Mouse (Mus musculus) liver, adult (tissue): ENCODE measurements around the gene Tfrc.

Experiments
- GATA4 ChIP-seq: IDR thresholded peaks from 2 replicates; pipeline ENCODE4 v1.6.1; 2014; ENCODE audit warnings: mild to moderate bottlenecking, low read length; ENCODE audit not compliant: insufficient replicate concordance

The Tfrc gene

DNA sequence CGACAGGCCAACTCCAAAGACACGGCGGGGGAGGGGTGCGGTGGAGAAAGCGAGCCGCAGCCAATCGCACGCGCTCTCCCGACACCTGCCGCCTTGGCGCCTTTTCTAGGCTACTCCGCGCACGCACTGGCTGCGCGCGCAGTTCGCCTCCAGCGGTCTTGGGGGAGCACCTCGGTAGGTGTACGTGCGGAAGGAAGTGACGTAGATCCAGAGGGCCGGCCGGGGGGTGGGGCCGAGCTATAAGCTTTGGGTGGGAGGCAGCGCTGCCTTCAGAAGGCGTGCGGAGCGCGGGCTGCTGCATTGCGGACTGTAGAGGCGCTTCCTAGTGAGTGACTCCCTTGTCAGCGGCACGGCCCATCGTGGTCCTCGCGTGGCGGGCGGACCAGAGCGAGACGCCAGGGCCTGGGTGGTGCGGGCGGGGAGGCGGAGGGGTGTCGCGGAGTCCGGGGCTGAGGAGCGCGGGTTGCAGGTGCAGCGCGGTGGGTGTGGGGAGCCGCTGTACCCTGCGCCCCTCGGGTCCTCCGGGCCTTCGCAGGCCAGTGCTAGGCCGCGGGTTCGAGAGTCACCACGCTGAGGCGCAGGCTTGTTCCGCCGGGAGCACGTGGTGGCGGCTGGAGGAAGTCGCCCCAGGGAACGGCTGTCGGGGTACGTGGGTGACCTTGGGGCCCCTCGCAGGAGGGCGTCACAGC lies at the start of gene Tfrc:
Gene Tfrc, plus strand, starts transcription at position 209 of the 689 bp plus-strand sequence.
- peak; percentile 9; the same call in 1 of the 2 replicates for TF ChIP-seq GATA4

GRCm38 (mm10) chr16:32559493-32559892 lies 49.2 kb upstream of the Tfrc start:
- no peak for TF ChIP-seq GATA4

DNA sequence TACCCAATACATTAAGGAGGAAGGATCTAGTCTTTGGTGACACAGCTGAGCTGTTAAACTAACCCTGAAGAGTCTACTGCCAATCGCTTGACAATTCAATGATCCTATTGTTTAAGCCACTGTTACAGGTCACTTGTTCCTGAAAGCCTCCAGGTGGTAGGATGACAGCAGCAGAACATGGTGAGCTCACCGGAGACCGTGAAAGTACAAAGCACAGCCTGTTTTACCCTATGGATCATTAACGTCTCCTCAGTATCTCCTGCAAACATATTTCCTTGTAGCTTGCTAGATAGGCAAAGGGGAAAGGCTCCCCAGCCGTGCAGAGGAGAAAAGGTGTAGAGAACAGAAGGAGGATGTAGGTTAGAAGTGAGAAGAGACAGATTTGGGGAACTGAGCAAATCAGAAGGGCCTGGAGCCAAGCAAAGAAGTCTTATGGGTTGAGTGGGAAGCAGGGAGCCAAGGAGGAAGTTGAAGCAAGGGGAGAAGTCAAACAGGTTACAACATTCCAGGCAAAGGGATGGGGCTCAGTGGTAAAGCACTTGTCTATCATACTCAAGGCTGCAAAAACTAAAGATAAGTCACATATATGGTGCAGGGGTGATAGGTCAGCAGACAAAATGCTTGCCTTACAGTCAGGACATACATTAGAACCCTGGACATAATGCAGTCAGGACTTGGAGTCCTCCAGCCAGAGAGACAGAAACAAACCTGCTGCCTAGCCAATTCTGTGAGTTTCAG lies 45.5 kb upstream of the Tfrc start:
- TF ChIP-seq GATA4 = no peak

DNA sequence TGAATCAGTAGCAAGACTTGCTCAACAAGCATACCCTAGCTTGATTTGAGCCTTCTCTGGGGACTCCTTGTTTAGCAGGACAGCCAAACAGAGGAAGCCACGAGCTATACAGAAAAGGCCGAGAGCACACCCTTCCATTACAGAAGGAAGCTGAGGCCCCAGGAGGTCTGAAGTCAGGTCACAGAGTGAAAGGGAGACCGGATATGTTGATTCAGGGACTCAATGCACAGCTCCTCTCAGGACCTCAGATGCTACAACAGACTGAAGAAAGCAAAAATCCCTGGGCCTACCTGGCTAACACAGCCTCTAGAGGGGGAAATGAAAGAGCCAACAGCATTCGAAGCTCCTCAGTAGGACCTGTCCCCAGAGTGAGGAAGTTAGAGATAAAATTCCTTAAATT lies 41.4 kb upstream of the Tfrc start:
- TF ChIP-seq GATA4 = no peak

DNA sequence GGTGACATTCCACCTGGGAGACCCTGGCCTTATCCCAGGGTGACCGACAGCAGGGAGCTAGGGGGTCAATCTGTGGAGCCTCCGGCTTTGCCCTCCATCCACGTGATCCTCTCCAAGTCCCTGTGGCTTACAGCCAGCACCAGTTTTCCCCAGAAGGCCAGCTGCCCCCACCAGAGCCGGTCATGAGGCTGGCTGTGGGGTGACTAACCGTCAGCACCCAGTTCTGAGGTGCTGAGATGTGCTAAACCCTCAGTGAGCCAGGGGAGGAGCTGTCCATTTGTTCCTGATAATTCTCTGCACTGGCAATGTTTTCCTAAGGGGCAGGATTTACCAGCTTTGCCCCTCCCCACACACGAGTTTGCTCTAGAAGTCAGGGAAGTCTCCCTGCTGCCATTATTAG lies 40.3 kb upstream of the Tfrc start:
- no peak for TF ChIP-seq GATA4

DNA sequence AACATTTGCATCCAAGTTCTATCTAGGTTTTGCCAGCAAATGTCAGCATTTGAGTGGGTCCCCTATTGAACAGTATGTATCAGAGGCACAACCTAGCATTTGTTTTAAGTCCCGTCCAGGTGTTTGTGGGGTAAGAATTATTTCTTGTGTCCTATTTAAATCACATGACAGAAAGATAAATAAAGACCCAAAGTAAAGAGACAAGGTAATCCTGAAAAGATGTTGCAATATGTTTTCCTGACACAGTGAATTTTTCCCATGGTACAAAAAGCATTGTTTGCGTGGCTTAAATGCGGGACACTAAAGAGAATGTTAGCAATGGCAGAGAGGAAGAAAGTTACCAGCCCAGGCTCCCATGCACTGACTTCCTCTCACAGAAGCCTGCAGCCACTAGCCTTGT lies 38.7 kb upstream of the Tfrc start:
- no peak for TF ChIP-seq GATA4

- no peak for TF ChIP-seq GATA4
These were observed 36.2 kb upstream of the Tfrc start for GRCm38 (mm10) chr16:32572528-32572927.

DNA sequence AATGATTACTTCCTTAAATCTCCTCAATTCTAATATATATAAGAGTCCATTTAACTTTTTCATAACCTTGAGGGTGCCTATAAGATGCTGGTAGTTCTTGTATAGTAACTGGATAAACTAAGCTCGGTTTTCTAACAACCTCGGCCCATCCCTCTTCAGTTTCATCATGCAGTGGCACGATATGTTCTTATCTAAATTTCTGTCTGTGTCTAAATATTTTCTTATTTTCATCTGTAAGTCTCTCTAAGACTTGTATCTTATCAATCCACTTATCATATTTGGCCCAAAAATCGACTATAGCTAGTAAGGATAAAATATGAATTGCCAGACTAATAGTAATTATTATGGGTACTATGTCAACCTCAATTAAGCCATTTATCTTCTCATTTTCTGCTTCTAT lies 22.2 kb upstream of the Tfrc start:
- TF ChIP-seq GATA4 = no peak

- no peak for TF ChIP-seq GATA4
These were observed 20.2 kb upstream of the Tfrc start for GRCm38 (mm10) chr16:32588568-32588967.

DNA sequence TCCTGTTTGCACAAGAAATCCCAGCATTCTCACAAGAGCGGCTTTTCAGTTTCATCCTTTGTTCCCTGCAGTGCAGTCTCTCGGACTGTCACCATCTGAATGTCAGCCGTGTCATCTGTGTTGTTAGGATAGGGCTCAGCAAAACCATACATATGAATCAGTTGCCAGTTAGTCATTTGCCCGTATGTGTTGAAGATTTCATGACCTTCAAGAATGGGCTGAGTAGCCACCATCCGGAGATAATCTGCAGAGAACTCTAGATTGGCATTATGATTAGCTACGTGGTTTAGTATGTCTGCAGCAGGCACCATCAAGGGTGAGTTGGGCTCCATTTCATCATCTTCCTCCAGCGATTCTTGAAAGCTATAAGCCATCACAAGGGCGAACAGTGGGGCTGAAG lies 17.2 kb upstream of the Tfrc start:
- TF ChIP-seq GATA4 = no peak

GRCm38 (mm10) chr16:32593283-32593805 lies 15.4 kb upstream of the Tfrc start:
- no peak for TF ChIP-seq GATA4

GRCm38 (mm10) chr16:32593916-32594315 lies 14.8 kb upstream of the Tfrc start:
- no peak for TF ChIP-seq GATA4

GRCm38 (mm10) chr16:32594701-32595100 lies 14.0 kb upstream of the Tfrc start:
- no peak for TF ChIP-seq GATA4

DNA sequence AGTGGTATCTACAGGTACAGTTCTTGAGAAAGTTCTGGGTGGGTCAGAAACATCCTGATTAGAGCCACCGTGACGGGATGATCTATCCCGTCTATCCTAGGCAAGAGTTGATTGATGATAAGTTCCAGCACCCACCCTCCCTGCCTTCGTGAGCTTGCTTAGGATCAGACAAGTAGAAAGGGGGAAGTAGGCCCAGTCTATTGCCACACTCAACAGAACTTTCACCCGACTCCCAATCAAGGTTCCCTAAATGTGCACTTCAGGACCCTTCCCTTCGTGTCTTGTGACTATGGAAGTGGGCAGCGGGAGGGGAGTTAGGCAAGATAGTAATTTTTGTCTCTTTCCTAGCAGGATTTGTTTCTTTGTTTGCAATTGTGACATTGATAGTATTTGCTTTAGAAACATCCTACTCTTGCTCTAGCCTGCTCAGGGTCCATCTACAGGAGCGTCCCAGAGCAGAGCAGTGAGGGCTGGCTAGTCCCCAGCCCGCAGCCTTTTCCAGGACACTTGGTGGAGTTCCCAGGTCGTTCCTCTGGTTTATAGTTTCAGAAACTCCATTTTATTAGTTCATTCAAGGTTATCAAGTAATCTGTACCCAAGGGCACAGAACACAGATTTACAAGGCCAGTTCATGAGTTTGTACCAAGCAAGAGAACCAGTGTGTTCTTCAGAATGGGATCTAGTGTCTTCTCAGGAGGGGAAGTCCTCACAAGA lies 13.4 kb upstream of the Tfrc start:
- peak; percentile 41; the same call in 1 of the 2 replicates for TF ChIP-seq GATA4

GRCm38 (mm10) chr16:32597909-32598381 lies 10.8 kb upstream of the Tfrc start:
- no peak for TF ChIP-seq GATA4
